Mouse (Mus musculus): ENCODE data around the gene Ptpn22.

GRCm38 (mm10) chr3:103960622-103961021, 101.0 kb downstream of the Ptpn22 start:
- no peak for TF ChIP-seq POLR2A (IDR thresholded peaks at IDR 0.05; ENCODE audit: low read depth, low read length)
- no peak for TF ChIP-seq CTCF (IDR thresholded peaks at IDR 0.05; ENCODE audit: extremely low read depth, insufficient read depth, insufficient read length, insufficient replicate concordance)
